Mouse (Mus musculus): ENCODE measurements around the gene Acad9.

- no peak for TF ChIP-seq SIN3A (IDR thresholded peaks at IDR 0.05; ENCODE audit: low read length)
- no peak for TF ChIP-seq CTCF (conservative IDR thresholded peaks at IDR 0.05 in 1 of 2, IDR thresholded peaks at IDR 0.05 in 1 of 2; ENCODE audit: low read depth in 2 of 2, low read length in 2 of 2)
- no peak for TF ChIP-seq USF2 (conservative IDR thresholded peaks at IDR 0.05; ENCODE audit: low read depth, low read length)
- TF ChIP-seq MEF2A (IDR thresholded peaks at IDR 0.05; ENCODE audit: borderline replicate concordance, low read depth, low read length): no peak
- TF ChIP-seq CHD2 (IDR thresholded peaks at IDR 0.05; ENCODE audit: low read length): no peak
Measured at GRCm38 (mm10) chr3:36070436-36070835, 4.7 kb downstream of the Acad9 start.
